Mouse (Mus musculus) adrenal gland, postnatal 14 days (tissue): ENCODE data around the gene Sorbs1. TPM values are rescaled to one million over a fixed set of nuclear protein-coding genes. Genes with fewer than 3 reads are reported as not detected.
A peak's percentile ranks its signal among the peaks of the same experiment; 100 is the strongest.

Experiments used
- DNase-seq: peaks from one replicate; pipeline ENCODE4 v3.0.0; 2021; ENCODE audit warnings: mixed read lengths
- total RNA-seq: library from RNA; stranded (reverse); gene quantifications from 2 replicates; pipeline ENCODE4 v1.2.3, GENCODE M21; 2021

The Sorbs1 gene
- total RNA-seq, 1 experiment from 2014 or later, result 159 TPM

- no peak for DNase-seq
These were observed 215.0 kb downstream of the Sorbs1 start for GRCm38 (mm10) chr19:40298574-40298973.

- DNase-seq, result no peak
These were observed 215.8 kb downstream of the Sorbs1 start for GRCm38 (mm10) chr19:40297798-40298144.

- no peak for DNase-seq
These were observed 216.3 kb downstream of the Sorbs1 start for GRCm38 (mm10) chr19:40297078-40297797.

GRCm38 (mm10) chr19:40294231-40294630 is 219.3 kb downstream of the Sorbs1 start:
- no peak for DNase-seq

- no peak for DNase-seq
These were observed 219.8 kb downstream of the Sorbs1 start for GRCm38 (mm10) chr19:40293791-40294190.

GRCm38 (mm10) chr19:40290099-40290724 is 223.4 kb downstream of the Sorbs1 start:
- DNase-seq, result no peak

GRCm38 (mm10) chr19:40288415-40288814 is 225.2 kb downstream of the Sorbs1 start:
- DNase-seq, result no peak

- no peak for DNase-seq
These were observed 228.9 kb downstream of the Sorbs1 start for GRCm38 (mm10) chr19:40284704-40285103.

- no peak for DNase-seq
These were observed 230.2 kb downstream of the Sorbs1 start for GRCm38 (mm10) chr19:40283415-40283814.

GRCm38 (mm10) chr19:40278372-40279023 is 235.1 kb downstream of the Sorbs1 start:
- DNase-seq, result no peak

GRCm38 (mm10) chr19:40277494-40277893 is 236.1 kb downstream of the Sorbs1 start:
- no peak for DNase-seq

GRCm38 (mm10) chr19:40275401-40276188 is 238.0 kb downstream of the Sorbs1 start:
- no peak for DNase-seq

- no peak for DNase-seq
These were observed 240.9 kb downstream of the Sorbs1 start for GRCm38 (mm10) chr19:40272674-40273073.

- peak; percentile 85 for DNase-seq
These were observed 242.2 kb downstream of the Sorbs1 start, which contains the start of gene Pdlim1 for GRCm38 (mm10) chr19:40271308-40271892. Gene Pdlim1 (minus strand): TSS chr19:40271842.

GRCm38 (mm10) chr19:40270351-40271307 is 242.9 kb downstream of the Sorbs1 start:
- DNase-seq, result peak; percentile 51

- no peak for DNase-seq
These were observed 244.1 kb downstream of the Sorbs1 start for GRCm38 (mm10) chr19:40269526-40269925.

GRCm38 (mm10) chr19:40268493-40268892 is 245.1 kb downstream of the Sorbs1 start:
- no peak for DNase-seq

- no peak for DNase-seq
These were observed 246.2 kb downstream of the Sorbs1 start for GRCm38 (mm10) chr19:40267380-40267779.

- no peak for DNase-seq
These were observed 254.1 kb downstream of the Sorbs1 start for GRCm38 (mm10) chr19:40259485-40259884.

GRCm38 (mm10) chr19:40257396-40257795 is 256.2 kb downstream of the Sorbs1 start:
- peak; percentile 14 for DNase-seq
